Mouse (Mus musculus): Measurements from ENCODE around the gene Dvl2. TPM values are rescaled to one million over a fixed set of nuclear protein-coding genes. Genes with fewer than 3 reads are reported as not detected.
A peak's percentile ranks its signal among the peaks of the same experiment; 100 is the strongest.
"Not testable (repeated sequence)": the region's sequence is repeated elsewhere in the genome, so short reads cannot be mapped to it uniquely, and the experiment has no call there.

Dvl2 gene
- polyA plus RNA-seq (2015; fragmentation: Nextera tagmentation; extraction: Ambion mirVana) = 6.4 and 7.4 TPM in 2 replicates

DNA sequence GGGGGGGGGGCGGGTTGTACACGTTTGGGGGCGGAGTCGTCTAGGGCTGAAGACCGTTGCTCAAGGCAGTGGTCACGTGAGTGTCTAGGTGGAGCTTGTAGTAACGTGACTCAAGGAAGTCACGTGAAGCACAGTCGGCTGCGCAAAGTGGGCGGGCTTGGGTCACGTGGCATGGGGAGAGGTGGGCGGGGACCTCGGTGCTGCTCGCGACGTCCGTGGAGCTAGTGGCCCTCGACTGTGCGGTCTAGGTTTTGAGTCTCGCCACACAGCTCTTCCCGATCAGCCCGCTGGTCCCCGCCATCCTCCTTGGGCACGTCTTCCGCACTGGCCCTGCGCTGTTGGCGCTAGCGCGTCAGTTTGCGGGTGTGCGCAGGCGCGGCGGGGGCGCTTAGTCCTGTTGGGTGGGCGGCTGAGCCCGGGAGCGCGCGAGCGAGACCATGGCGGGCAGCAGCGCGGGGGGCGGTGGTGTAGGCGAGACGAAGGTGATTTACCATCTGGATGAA is at the start of gene Dvl2:
Gene Dvl2 (plus strand): TSS at position 200 of the 503 bp plus-strand sequence.
- WGBS (ENCODE audit: insufficient replicate concordance) = under 1% methylated on average over 47 of the region's 48 CpGs
- ATAC-seq (ENCODE audit: low read depth) = peak; percentile 26
- H3K27ac ChIP-seq = peak within 1 kb of the TSS; percentile 85
- no peaks in the 10 kb centered on the region for H3K27me3 ChIP-seq
- H3K9me3 ChIP-seq (replicated peaks) = no peaks in the 10 kb centered on the region
- peak within 1 kb of the TSS; percentile 74 for H3K4me3 ChIP-seq (replicated peaks)
- peak within 1 kb of the TSS; percentile 99 for H3K4me2 ChIP-seq
- H3K9ac ChIP-seq = peak within 1 kb of the TSS; percentile 85
- H3K4me1 ChIP-seq (replicated peaks) = peaks cover 72% of the 10 kb centered on the region
- peak; percentile 82 for DNase-seq
- peaks cover 36% of the 10 kb centered on the region for H3K36me3 ChIP-seq

DNA sequence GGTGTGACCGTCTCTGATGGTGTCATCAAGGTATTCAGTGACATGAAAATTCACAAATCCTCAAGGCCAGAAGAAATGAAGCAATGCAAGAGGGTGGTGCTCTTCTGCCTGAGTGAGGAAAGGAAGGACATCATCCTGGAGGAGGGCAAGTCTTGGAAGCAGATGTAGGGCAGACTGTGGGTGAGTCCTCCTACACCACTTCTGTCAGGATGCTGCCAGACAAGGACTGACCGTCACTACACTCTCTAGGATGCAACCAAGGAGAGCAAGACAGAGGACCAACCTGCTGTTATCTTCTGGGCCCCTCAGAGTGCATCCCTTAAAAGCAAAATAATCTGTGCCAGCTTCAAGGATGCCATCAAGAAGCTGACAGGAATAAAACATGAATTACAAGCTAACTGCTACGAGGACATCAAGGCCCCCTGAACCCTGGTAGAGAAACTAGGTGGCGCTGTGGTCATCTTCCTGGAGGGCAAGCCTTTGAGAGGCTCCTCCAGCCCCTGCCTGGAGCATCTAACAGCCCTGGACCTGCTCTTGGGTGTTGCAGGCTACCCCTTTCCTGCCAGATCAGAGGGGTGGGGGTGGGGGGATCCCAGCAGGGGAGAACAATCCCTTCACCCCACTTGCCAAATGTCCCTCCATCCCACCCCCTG is 49.5 kb upstream of the Dvl2 start:
- no peaks in the 10 kb centered on the region for H3K9me3 ChIP-seq (replicated peaks)
- no peak overlapping the region for H3K27ac ChIP-seq
- H3K4me3 ChIP-seq (replicated peaks) = no peak overlapping the region
- no peaks in the 10 kb centered on the region for H3K36me3 ChIP-seq
- no peak overlapping the region for H3K4me2 ChIP-seq
- peaks cover 47% of the 10 kb centered on the region for H3K27me3 ChIP-seq
- H3K9ac ChIP-seq = no peak overlapping the region
- ATAC-seq (ENCODE audit: low read depth) = no peak
- peaks cover 37% of the 10 kb centered on the region for H3K4me1 ChIP-seq (replicated peaks)
- no peak for DNase-seq
- WGBS (ENCODE audit: insufficient replicate concordance) = 40% methylated on average over 4 of the region's 4 CpGs

DNA sequence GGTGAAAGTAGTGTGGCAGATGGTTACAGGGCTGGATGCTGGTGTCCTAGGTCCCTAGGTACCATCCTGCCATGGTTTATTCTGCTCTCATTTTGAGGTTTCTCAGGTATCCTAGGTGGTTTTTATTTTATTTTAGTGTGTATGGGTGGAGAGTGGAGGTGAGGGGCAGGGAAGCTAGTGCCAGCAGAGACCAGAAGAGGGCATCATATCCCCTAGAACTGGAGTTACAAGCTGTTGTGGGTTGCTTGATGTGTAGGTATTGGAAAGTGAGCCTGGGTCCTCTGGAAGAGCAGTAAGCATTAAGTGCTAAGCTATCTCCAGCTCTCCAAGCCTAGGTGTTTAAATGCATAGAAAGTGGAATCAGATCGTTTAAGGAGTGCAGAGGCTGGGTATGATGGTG is 48.1 kb upstream of the Dvl2 start:
- ATAC-seq (ENCODE audit: low read depth) = no peak
- Histone ChIP-seq H3K9ac (no peak overlapping the region), H3K4me1 (replicated peaks) (peaks cover 25% of the 10 kb centered on the region), H3K27ac (no peak overlapping the region), H3K36me3 (no peaks in the 10 kb centered on the region), H3K9me3 (replicated peaks) (no peaks in the 10 kb centered on the region), H3K4me2 (no peak overlapping the region), H3K4me3 (replicated peaks) (no peak overlapping the region), H3K27me3 (peaks cover 56% of the 10 kb centered on the region)
- no peak for DNase-seq
- 30% methylated on average over 1 of the region's 1 CpGs for WGBS (ENCODE audit: insufficient replicate concordance)

DNA sequence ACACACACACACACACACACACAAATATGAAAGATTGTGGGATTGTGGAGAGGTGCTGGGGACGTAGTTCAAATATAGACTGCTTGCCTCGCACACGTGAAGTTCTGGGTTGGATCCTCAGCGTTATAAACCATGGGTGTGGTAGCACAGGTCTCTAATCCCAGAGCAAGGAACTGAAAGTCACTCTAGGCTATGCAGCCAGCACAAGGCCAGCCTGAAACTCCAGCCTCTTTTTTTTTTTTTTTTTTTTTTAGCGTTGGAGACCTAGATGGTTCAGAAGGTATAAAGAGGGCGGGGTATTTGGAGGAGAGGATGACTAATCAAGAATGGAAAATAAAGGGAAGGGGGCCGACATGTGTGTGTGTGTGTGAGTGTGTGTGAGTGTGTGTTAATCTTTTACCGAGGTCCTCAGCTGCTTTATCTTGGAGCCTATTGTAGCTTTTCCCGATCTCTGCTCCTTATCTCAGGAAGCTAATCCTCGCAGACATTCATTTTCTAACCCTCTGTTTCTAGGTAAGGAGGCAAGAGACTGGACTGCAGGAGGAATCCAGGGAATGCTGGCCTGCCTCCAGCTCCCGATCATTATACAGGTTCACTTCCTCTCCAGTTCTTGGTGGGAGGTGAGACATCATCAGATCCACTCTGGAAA is 47.0 kb upstream of the Dvl2 start:
- no peak for DNase-seq
- no peak for ATAC-seq (ENCODE audit: low read depth)
- H3K27me3 ChIP-seq = peaks cover 60% of the 10 kb centered on the region
- no peak overlapping the region for H3K4me2 ChIP-seq
- no peaks in the 10 kb centered on the region for H3K36me3 ChIP-seq
- no peak overlapping the region for H3K27ac ChIP-seq
- no peak overlapping the region for H3K9ac ChIP-seq
- 33% methylated on average over 11 of the region's 11 CpGs for WGBS (ENCODE audit: insufficient replicate concordance)
- H3K4me3 ChIP-seq (replicated peaks) = no peak overlapping the region
- H3K9me3 ChIP-seq (replicated peaks) = no peaks in the 10 kb centered on the region
- peaks cover 16% of the 10 kb centered on the region for H3K4me1 ChIP-seq (replicated peaks)

DNA sequence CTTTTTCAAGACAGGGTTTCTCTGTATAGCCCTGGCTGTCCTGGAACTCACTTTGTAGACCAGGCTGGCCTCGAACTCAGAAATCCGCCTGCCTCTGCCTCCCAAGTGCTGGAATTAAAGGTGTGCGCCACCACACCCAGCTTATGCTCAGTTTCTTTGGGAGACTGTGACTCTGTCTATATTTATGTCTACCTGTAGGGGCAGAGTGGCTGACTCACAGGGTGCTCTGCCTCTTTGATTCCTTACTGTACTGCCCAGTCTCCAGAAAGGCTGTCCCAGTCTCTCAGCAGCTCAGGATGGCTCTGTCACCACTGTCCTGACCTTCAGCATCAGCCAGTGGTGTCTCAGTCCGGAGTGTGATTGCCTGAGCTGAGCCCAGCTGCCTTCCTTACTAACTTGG is 44.8 kb upstream of the Dvl2 start:
- H3K4me1 ChIP-seq (replicated peaks); H3K4me2 ChIP-seq; DNase-seq; H3K9ac ChIP-seq; H3K4me3 ChIP-seq (replicated peaks); H3K9me3 ChIP-seq (replicated peaks); H3K27ac ChIP-seq; ATAC-seq (ENCODE audit: low read depth); H3K36me3 ChIP-seq: not testable (repeated sequence)
- H3K27me3 ChIP-seq = peaks cover 71% of the 10 kb centered on the region
- WGBS (ENCODE audit: insufficient replicate concordance) = 53% methylated on average over 4 of the region's 4 CpGs

DNA sequence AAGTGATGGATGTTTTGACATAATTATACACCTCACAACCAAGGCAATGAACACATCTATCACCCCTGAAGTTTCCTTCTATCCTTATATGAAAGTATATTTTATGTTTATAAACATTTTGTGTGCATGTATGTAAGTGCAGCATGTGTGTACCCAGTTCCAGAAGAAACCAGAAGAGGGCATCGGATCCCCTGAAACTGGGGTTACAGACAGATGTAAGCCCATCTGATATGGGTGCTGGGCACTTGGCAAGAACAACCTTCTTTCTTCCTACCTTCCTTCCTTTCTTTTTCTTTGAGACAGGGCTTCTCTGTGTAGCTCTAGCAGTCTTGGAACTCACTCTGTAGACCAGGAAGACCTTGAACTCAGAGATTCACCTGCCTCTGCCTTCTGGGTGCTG is 44.2 kb upstream of the Dvl2 start:
- no peak overlapping the region for H3K9ac ChIP-seq
- H3K4me3 ChIP-seq (replicated peaks) = no peak overlapping the region
- H3K4me1 ChIP-seq (replicated peaks) = peaks cover 7% of the 10 kb centered on the region; the same call in 1 of the 2 replicates
- H3K4me2 ChIP-seq = no peak overlapping the region
- ATAC-seq (ENCODE audit: low read depth) = no peak
- no peaks in the 10 kb centered on the region for H3K9me3 ChIP-seq (replicated peaks)
- WGBS (ENCODE audit: insufficient replicate concordance) = 77% methylated on average over 1 of the region's 1 CpGs
- peaks cover 72% of the 10 kb centered on the region for H3K27me3 ChIP-seq
- H3K36me3 ChIP-seq = no peaks in the 10 kb centered on the region
- no peak overlapping the region for H3K27ac ChIP-seq
- DNase-seq = no peak

DNA sequence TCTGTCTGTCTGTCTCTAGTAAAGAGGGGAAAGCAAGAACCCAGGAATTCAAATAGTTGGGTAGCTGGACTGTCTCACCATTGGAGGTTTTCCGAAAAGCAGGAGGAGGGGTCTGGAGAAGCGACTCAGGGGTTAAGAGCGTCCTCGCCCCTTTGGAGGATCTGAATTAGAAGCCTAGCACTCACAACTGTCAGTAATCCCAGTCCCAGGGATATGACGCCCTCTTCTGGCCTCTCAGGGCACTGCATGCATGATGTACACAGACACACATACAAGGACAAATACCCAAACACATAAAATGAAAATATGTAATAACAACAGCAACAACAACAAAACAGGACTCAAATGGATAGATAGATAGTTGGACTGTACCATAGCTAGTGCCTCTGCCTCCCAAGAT is 39.8 kb upstream of the Dvl2 start:
- Histone ChIP-seq H3K27me3 (peaks cover 90% of the 10 kb centered on the region), H3K9me3 (replicated peaks) (no peaks in the 10 kb centered on the region), H3K36me3 (no peaks in the 10 kb centered on the region), H3K4me1 (replicated peaks) (peaks cover 7% of the 10 kb centered on the region), H3K4me2 (no peak overlapping the region), H3K27ac (no peak overlapping the region), H3K9ac (no peak overlapping the region), H3K4me3 (replicated peaks) (no peak overlapping the region)
- ATAC-seq (ENCODE audit: low read depth) = no peak
- no peak for DNase-seq
- 24% methylated on average over 5 of the region's 5 CpGs for WGBS (ENCODE audit: insufficient replicate concordance)

DNA sequence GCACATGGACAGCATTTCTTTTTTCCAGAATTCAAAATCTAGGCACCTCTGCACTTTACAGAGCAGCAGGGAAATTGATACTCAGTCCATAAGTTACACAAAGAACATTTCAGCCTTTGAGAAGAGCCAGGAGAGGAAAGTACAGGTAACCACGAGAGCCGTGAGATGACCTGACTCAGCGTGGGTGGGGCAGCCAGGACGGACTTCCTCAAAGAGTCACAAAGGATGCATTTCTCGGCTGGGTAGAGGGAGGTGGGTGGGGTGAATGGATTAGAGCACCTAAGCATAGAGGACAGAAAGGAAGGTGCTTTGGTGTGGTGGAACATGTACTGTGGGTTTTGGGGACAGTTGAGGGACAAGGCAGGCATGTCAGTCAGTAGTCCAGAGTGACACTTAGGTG is 38.6 kb upstream of the Dvl2 start:
- peaks cover 92% of the 10 kb centered on the region for H3K27me3 ChIP-seq
- DNase-seq (no peak), ATAC-seq (ENCODE audit: low read depth) (no peak)

DNA sequence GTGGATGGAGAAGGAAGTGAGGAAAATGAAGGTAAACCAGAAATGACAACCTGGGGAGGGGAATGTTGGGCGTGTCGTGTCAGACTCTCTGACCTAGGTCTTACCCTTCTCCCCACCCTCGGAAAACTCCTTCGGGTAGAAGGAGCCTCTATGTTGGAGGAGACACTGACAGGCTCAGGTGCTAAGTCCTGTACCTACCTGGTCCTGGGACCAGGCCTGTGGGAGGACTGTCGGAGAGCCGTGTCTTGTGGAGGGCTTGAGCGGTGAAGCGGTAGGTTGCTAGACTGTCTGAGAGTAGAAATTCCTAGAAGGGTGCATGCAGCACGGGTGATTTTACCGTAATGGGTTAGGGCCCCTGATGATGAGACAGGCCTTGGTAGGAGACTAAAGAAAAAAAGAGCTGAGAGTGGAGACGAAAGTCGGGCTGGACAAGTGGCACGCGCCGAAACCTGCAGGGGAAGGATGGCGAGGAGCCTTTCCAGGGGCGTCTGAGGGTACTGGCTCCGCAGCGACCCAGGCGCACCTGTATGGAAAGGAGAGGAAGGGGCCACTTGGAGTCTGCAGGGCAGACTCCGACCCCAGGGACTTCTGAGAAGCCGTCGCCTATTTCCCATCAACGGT is 35.6 kb upstream of the Dvl2 start, which contains the start of gene Cldn7:
Gene Cldn7 (plus strand): TSS at position 130 of the 621 bp plus-strand sequence.
- no peak within 1 kb of the TSS for H3K9ac ChIP-seq
- 13% methylated on average over 24 of the region's 24 CpGs for WGBS (ENCODE audit: insufficient replicate concordance)

More for the DNA sequence above, 38.6 kb upstream of the Dvl2 start:
- Histone ChIP-seq H3K36me3 (no peaks in the 10 kb centered on the region), H3K4me3 (replicated peaks) (no peak overlapping the region), H3K27ac (no peak overlapping the region), H3K4me2 (no peak overlapping the region), H3K4me1 (replicated peaks) (peaks cover 19% of the 10 kb centered on the region), H3K9me3 (replicated peaks) (no peaks in the 10 kb centered on the region), H3K9ac (no peak overlapping the region)
- 15% methylated on average over 5 of the region's 5 CpGs for WGBS (ENCODE audit: insufficient replicate concordance)

DNA sequence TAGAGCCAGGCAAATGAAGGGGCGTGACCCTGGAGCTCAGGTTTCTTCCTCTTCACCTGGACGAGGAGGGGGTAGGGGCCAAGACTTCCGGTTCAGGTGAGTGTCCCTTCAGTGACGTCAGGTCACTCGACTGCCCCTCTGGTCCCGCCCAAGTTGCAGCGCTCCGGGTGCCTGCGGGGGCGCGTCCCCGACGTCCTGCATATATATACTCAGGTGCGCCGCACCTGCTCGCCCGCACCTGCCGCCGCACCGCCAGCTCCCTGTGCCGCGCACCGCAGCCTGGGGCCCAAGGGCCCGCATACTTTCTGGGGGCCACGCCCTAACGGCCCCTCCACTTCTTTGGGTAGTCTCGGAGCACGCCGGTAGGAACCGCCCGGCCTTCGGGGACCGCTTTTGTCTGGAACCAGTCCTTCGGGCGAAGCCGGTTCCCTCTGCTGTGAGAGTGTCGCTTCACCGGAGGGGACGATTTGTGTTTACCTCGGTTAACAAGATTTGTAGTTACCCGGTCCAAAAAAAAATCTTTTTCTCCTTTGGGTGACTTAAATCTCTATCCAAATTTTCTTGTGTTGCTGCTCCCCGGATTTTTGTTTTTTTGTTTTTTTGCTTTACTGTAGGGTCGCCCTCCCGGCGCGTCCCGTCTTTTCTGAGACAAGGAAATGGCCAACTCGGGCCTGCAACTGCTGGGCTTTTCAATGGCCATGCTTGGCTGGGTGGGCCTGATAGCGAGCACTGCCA is 35.0 kb upstream of the Dvl2 start:
- peaks cover 81% of the 10 kb centered on the region for H3K27me3 ChIP-seq
- H3K9ac ChIP-seq = no peak overlapping the region
- ATAC-seq (ENCODE audit: low read depth) (no peak), DNase-seq (no peak)
- H3K9me3 ChIP-seq (replicated peaks) = no peaks in the 10 kb centered on the region
- peaks cover 29% of the 10 kb centered on the region for H3K4me1 ChIP-seq (replicated peaks)
- peaks cover 23% of the 10 kb centered on the region for H3K36me3 ChIP-seq
- WGBS (ENCODE audit: insufficient replicate concordance) = 3% methylated on average over 49 of the region's 49 CpGs
- peak overlapping the region; percentile 47 for H3K4me3 ChIP-seq (replicated peaks)
- H3K4me2 ChIP-seq = peak overlapping the region; percentile 68
- H3K27ac ChIP-seq = no peak overlapping the region

More for the DNA sequence above, 35.6 kb upstream of the Dvl2 start, which contains the start of gene Cldn7:
- DNase-seq (no peak), ATAC-seq (ENCODE audit: low read depth) (no peak)
- Histone ChIP-seq H3K27ac (no peak within 1 kb of the TSS), H3K36me3 (peaks cover 17% of the 10 kb centered on the region), H3K27me3 (peaks cover 87% of the 10 kb centered on the region), H3K4me1 (replicated peaks) (peaks cover 29% of the 10 kb centered on the region), H3K9me3 (replicated peaks) (no peaks in the 10 kb centered on the region), H3K4me2 (peak within 1 kb of the TSS; percentile 42), H3K4me3 (replicated peaks) (peak within 1 kb of the TSS; percentile 47)
